Mouse (Mus musculus) myocyte (in vitro differentiated cells): ENCODE results near the gene Mum1. TPM values are rescaled to one million over a fixed set of nuclear protein-coding genes. Genes with fewer than 3 reads are reported as not detected.
A peak's percentile ranks its signal among the peaks of the same experiment; 100 is the strongest.

Source experiments
- H3K27me3 ChIP-seq: one replicate; pipeline ENCODE4 v1.6.1; 2011; ENCODE audit not compliant: control insufficient read depth, insufficient read depth, insufficient read length
- H3K36me3 ChIP-seq: one replicate; pipeline ENCODE4 v1.6.1; 2011; ENCODE audit not compliant: control insufficient read depth, insufficient read depth
- H3K4me2 ChIP-seq: one replicate; pipeline ENCODE4 v1.6.1; 2011; ENCODE audit warnings: low read depth, control low read depth
- H3K4me3 ChIP-seq: one replicate; pipeline ENCODE4 v1.5.1; 2011; ENCODE audit warnings: mild to moderate bottlenecking, control low read depth, moderate library complexity
- H3K79me2 ChIP-seq: one replicate; pipeline ENCODE4 v1.6.1; 2011; ENCODE audit not compliant: control insufficient read depth, insufficient read depth
- H3ac ChIP-seq: one replicate; pipeline ENCODE4 v1.6.1; 2011; ENCODE audit not compliant: control insufficient read depth, insufficient read length
- CEBPB ChIP-seq: IDR thresholded peaks from 2 replicates; pipeline ENCODE4 v1.6.1; 2011; ENCODE audit warnings: mild to moderate bottlenecking, moderate library complexity; ENCODE audit not compliant: poor library complexity, insufficient read depth, severe bottlenecking
- E2F4 ChIP-seq: IDR thresholded peaks from one replicate; pipeline ENCODE4 v1.6.1; 2011; ENCODE audit warnings: mild to moderate bottlenecking, control low read depth, moderate library complexity; ENCODE audit not compliant: insufficient read depth
- MAX ChIP-seq: IDR thresholded peaks from one replicate; pipeline ENCODE4 v1.6.1; 2011; ENCODE audit warnings: low read depth, mild to moderate bottlenecking, control low read depth
- MYOD1 ChIP-seq, 3 experiments: IDR thresholded peaks; one replicate each; pipeline ENCODE4 v1.6.1; 2011; ENCODE audit warnings: control low read depth in 2 of 3, low read depth in 2 of 3, mild to moderate bottlenecking in 2 of 3, moderate library complexity in 1 of 3; ENCODE audit not compliant: insufficient read length in 2 of 3, control insufficient read depth in 1 of 3
- MYOG ChIP-seq, 3 experiments: IDR thresholded peaks; one replicate each; pipeline ENCODE4 v1.6.1; 2011; ENCODE audit warnings: control low read depth in 2 of 3, low read depth in 2 of 3, mild to moderate bottlenecking in 2 of 3; ENCODE audit not compliant: insufficient read length in 2 of 3, control insufficient read depth in 1 of 3, insufficient read depth in 1 of 3
- POLR2A ChIP-seq: IDR thresholded peaks from one replicate; pipeline ENCODE4 v1.6.1; 2011; ENCODE audit warnings: low read depth, mild to moderate bottlenecking, control low read depth, moderate library complexity; ENCODE audit not compliant: insufficient read length
- POLR2AphosphoS2 ChIP-seq: IDR thresholded peaks from one replicate; pipeline ENCODE4 v1.6.1; 2011; ENCODE audit warnings: low read depth, control low read depth; ENCODE audit not compliant: insufficient read length
- REST ChIP-seq: IDR thresholded peaks from one replicate; pipeline ENCODE4 v1.6.1; 2011; ENCODE audit warnings: mild to moderate bottlenecking, control low read depth, moderate library complexity; ENCODE audit not compliant: insufficient read depth, insufficient read length
- SRF ChIP-seq: IDR thresholded peaks from one replicate; pipeline ENCODE4 v1.6.1; 2011; ENCODE audit warnings: low read depth; ENCODE audit not compliant: control insufficient read depth, insufficient read length
- TCF12 ChIP-seq: IDR thresholded peaks from one replicate; pipeline ENCODE4 v1.6.1; 2011; ENCODE audit warnings: mild to moderate bottlenecking, control low read depth; ENCODE audit not compliant: poor library complexity, insufficient read depth, severe bottlenecking
- TCF3 ChIP-seq: IDR thresholded peaks from one replicate; pipeline ENCODE4 v1.6.1; 2011; ENCODE audit warnings: low read depth, control low read depth; ENCODE audit not compliant: insufficient read length
- USF1 ChIP-seq: IDR thresholded peaks from one replicate; pipeline ENCODE4 v1.6.1; 2011; ENCODE audit warnings: low read depth, mild to moderate bottlenecking, control low read depth, moderate library complexity
- polyA plus RNA-seq: library from polyadenylated mRNA; unstranded; fragments of >200 nt; fragmentation: generic; extraction: Trizol; gene quantifications from one replicate; pipeline ENCODE4 v1.2.1, GENCODE M21; 2012; ENCODE audit warnings: missing spikeins

Gene Mum1
- 30.7 TPM for polyA plus RNA-seq

- TF ChIP-seq POLR2A = peak; percentile 75
- TF ChIP-seq MYOG (IDR thresholded peaks at IDR 0.05; ENCODE audit: control insufficient read depth in 1 of 3, insufficient read depth in 1 of 3, insufficient read length in 2 of 3, low read depth in 2 of 3) = peak in 1 of 3 experiments; percentile 2
- TF ChIP-seq MYOD1 (IDR thresholded peaks at IDR 0.05; ENCODE audit: control insufficient read depth in 1 of 3, insufficient read length in 2 of 3, low read depth in 2 of 3) = peak in 1 of 3 experiments; percentile 6
- peak; percentile 82 for TF ChIP-seq POLR2AphosphoS2
- TF ChIP-seq SRF = peak; percentile 39
- no peak for TF ChIP-seq TCF12
- TF ChIP-seq MAX = no peak
- TF ChIP-seq E2F4 = no peak
- peak; percentile 3 for TF ChIP-seq TCF3
- TF ChIP-seq USF1 = no peak
- Histone ChIP-seq H3ac (peak within 1 kb of the TSS; percentile 14), H3K27me3 (no peaks in the 10 kb centered on the region), H3K36me3 (peaks cover 14% of the 10 kb centered on the region), H3K4me3 (peak within 1 kb of the TSS; percentile 33), H3K79me2 (peaks cover 21% of the 10 kb centered on the region), H3K4me2 (peak within 1 kb of the TSS; percentile 98)
These were observed at the start of gene Mum1 for GRCm38 (mm10) chr10:80226416-80227165. Gene Mum1, plus strand, starts transcription at chr10:80226434.

GRCm38 (mm10) chr10:80177441-80178279 is 48.6 kb upstream of the Mum1 start:
- H3K4me2 ChIP-seq = peak overlapping the region; percentile 30
- TF ChIP-seq REST = no peak
- TF ChIP-seq MAX = no peak
- TF ChIP-seq MYOD1 (IDR thresholded peaks at IDR 0.05; ENCODE audit: control insufficient read depth in 1 of 3, insufficient read length in 2 of 3, low read depth in 2 of 3) = peak in 1 of 3 experiments; percentile 29
- H3ac ChIP-seq = no peak overlapping the region
- no peaks in the 10 kb centered on the region for H3K79me2 ChIP-seq
- H3K36me3 ChIP-seq = no peaks in the 10 kb centered on the region
- no peak overlapping the region for H3K4me3 ChIP-seq
- H3K27me3 ChIP-seq = no peaks in the 10 kb centered on the region

- Histone ChIP-seq H3K27me3 (no peaks in the 10 kb centered on the region), H3ac (peak within 1 kb of the TSS; percentile 32), H3K79me2 (no peaks in the 10 kb centered on the region), H3K4me2 (peak within 1 kb of the TSS; percentile 88), H3K4me3 (peak within 1 kb of the TSS; percentile 23), H3K36me3 (no peaks in the 10 kb centered on the region)
- peak; percentile 74 for TF ChIP-seq POLR2A
- no peak for TF ChIP-seq MYOG (IDR thresholded peaks at IDR 0.05; ENCODE audit: control insufficient read depth in 1 of 3, insufficient read depth in 1 of 3, insufficient read length in 2 of 3, low read depth in 2 of 3)
- peak; percentile 55 for TF ChIP-seq POLR2AphosphoS2
- TF ChIP-seq USF1 = no peak
These were observed 46.9 kb upstream of the Mum1 start, which contains the start of gene Efna2 for GRCm38 (mm10) chr10:80179068-80180051. Gene Efna2, plus strand, starts transcription at chr10:80179482.

GRCm38 (mm10) chr10:80180288-80180687 is 45.9 kb upstream of the Mum1 start:
- TF ChIP-seq E2F4 (no peak), POLR2AphosphoS2 (no peak), CEBPB (no peak), MYOG (IDR thresholded peaks at IDR 0.05; ENCODE audit: control insufficient read depth in 1 of 3, insufficient read depth in 1 of 3, insufficient read length in 2 of 3, low read depth in 2 of 3) (no peak), POLR2A (no peak), MAX (no peak), SRF (no peak), TCF3 (no peak), MYOD1 (IDR thresholded peaks at IDR 0.05; ENCODE audit: control insufficient read depth in 1 of 3, insufficient read length in 2 of 3, low read depth in 2 of 3) (no peak), REST (no peak), USF1 (no peak), TCF12 (no peak)
- no peaks in the 10 kb centered on the region for H3K27me3 ChIP-seq

More at GRCm38 (mm10) chr10:80180288-80180687, 45.9 kb upstream of the Mum1 start:
- H3K36me3 ChIP-seq = no peaks in the 10 kb centered on the region
- H3K79me2 ChIP-seq = no peaks in the 10 kb centered on the region
- H3ac ChIP-seq = no peak overlapping the region
- peak overlapping the region; percentile 88 for H3K4me2 ChIP-seq
- H3K4me3 ChIP-seq = peak overlapping the region; percentile 23
